Mouse (Mus musculus) heart, adult 2 months (tissue): ENCODE measurements around the gene Tex52.

Experiments used
- CTCF ChIP-seq: fragments of 200-600 bp; IDR thresholded peaks from 2 replicates; pipeline ENCODE4 v1.8.1; 2022; ENCODE audit warnings: antibody characterized with exemption, mild to moderate bottlenecking, moderate library complexity
- EP300 ChIP-seq: fragments of 200-500 bp; IDR thresholded peaks from 2 replicates; pipeline ENCODE4 v1.6.1; 2011; ENCODE audit warnings: low read depth, low read length, control low read depth; ENCODE audit not compliant: insufficient read depth
- POLR2A ChIP-seq: fragments of 200-500 bp; IDR thresholded peaks from 2 replicates; pipeline ENCODE4 v1.6.1; 2011; ENCODE audit warnings: mild to moderate bottlenecking, low read depth, low read length, control low read depth; ENCODE audit not compliant: insufficient read depth

DNA sequence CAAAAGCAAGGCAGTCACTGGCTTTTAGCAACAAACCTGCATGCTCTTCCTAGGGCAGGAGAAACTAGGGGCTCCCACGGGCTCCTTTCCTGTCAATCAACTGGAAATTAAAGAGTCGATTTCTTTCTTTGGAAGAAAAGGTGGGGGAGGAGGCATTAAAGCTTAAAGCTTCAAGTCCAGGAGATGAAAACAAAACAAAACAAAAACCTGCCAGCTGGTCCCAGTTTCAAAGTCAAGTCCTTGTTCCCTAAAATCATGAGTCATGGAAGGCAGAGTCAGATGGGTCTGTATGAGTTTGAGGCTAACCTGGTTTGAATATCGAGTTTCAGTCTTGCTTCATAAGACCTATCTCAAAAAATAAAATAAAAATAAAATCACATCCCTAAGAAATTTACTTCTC, 21.1 kb upstream of the Tex52 start:
- TF ChIP-seq EP300: no peak
- no peak for TF ChIP-seq POLR2A
- no peak for TF ChIP-seq CTCF
